Mouse (Mus musculus): ENCODE measurements around the gene Ift81.
A peak's percentile ranks its signal among the peaks of the same experiment; 100 is the strongest.

Ift81 gene

DNA sequence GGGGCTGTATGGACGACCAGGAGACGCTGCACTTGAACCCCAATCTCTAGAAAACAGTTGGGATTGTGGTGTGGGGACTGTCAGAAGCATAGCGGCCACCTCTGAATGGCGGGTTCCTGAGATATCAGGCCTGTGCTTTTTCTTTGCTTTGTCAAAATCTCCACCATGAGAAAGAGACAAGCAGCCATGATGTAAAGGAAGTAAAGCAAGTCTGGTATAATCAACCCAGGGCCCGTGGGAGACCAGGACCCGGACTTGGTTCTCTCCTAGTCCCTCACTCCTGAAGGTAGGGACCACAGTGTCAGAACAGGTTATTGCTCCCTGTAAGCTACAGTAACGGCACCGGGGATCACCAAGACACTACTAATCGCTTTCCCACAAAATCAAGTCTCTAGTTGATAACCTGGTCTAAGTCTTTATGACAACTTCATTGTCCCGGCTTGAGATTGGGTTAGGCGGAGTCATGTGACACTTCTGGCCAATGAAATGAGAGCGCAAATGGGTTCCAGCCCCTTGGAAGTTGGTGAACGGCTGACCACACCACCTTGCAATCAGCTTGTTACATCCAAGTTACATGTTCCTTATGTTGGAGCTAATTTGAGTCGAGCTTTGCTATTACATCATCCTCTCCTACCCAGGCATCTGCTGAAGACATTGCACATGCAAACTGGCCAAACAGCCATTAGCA is 11.4 kb upstream of the Ift81 start:
- DNase-seq (ENCODE audit: low read depth), result peak; percentile 47

DNA sequence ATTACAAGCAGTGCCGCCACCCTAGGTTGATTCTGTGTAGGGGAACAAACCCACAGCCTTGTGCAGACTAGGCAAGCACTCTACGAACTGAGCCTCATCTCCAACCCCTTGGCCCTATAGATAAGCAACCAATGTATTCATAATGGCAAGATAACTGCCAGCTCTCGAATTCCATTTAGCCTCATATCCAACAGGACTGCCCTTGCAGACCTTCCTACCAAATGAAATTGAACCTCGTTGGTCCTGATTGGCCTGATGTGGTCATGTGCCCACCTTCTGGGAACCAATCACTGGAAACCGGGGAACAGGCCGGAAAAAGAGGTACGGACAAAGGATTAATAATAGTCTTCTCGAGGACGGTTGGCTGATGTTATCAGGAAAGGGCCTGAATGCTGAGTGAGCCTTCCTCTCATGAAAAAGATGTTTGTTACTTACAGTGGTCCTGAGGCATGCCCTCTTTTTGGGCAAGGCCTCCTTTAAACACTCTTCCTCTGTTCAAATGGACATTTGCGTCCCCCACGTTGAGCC is 10.7 kb upstream of the Ift81 start:
- DNase-seq (ENCODE audit: low read depth), result no peak

DNA sequence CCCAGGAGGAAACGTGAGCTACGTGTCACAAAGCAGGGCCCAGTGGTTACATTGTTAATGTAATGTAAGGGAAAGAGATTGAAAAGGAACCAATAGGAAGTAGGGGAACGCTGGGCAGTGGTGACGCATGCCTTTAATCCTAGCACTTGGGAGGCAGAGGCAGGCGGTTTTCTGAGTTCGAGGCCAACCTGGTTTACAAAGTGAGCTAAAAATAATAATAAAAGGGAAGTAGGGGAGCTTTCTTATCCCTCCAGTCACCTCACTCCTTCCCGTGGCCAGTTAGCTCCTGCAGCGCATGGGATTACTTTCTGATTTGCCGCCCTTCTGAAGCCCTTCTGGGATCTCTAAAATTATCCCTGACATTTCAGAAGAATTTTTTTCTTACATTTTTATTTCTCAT is 9.5 kb upstream of the Ift81 start:
- DNase-seq (ENCODE audit: low read depth), result no peak

DNA sequence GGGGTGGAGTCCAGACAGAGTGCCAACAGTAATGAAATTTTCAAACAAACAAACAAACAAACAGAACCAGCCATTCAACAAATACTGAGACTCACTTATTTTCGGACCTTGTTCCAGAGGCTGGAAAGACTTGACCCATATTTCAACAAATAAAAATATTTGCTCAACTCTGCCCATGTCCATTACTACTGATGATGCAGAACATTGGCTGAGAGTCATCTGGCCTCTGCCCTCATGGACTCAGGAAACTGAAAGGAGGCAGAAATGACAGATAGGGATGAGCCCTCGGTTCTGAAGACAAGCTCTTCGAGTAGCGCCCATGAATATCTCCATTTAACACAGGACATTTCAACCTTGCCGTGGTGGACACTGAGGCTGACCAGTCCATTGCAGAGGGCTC is 8.2 kb upstream of the Ift81 start:
- DNase-seq (ENCODE audit: low read depth), result peak; percentile 67

DNA sequence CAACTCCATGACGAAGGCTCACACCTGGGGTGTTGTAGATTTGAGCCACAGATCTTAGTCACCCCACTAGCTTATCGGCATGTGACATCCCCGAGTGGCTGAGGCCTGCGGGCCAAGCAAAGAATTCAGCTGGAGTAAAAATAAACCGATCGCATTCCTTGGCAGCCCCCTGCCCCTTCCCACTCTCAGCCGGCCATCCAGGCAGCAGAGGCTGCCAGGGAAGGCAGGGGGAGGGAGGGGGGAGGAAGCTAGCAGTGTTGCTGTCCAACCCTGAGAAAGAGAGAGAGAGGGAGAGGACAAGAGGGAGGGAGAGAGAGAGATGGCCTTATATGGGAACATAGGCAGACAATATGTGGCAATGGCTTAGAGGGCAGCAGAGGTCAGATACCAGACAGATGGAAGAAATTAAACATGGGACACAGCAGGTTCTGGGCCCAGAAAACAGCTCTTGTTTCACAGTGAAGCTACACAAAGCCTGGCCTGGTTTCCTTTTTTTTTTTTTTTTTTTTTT is 7.1 kb upstream of the Ift81 start:
- peak; percentile 96 for DNase-seq (ENCODE audit: low read depth)

DNA sequence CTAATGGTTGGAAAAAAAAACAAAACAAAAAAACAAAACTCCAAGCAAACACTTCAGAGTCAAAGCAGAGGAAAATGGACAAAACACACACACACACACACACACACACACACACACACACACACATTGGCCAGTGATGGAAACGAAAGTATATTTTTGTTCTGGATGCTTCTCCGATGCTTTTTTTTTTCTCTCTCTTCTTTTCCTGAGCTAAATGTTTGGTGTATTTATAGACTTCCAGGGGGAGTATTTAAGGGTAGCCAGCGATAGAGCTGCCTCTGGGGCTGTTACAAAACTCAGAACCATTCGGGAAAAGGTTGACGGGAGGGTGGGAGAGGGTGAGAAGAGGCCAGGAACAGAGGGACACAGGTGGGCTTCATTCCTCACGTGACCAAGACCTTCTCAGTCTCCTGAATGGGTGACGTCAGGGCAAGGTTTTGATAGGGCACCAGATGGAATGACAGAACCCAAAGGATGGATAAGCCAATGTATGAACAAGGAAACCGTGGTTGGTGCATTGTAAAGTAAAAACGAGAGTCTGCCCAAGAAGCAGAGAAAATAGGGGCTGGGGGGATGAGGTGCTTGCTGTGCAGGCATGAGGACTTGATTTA is 5.5 kb upstream of the Ift81 start:
- peak; percentile 54 for DNase-seq (ENCODE audit: low read depth)

DNA sequence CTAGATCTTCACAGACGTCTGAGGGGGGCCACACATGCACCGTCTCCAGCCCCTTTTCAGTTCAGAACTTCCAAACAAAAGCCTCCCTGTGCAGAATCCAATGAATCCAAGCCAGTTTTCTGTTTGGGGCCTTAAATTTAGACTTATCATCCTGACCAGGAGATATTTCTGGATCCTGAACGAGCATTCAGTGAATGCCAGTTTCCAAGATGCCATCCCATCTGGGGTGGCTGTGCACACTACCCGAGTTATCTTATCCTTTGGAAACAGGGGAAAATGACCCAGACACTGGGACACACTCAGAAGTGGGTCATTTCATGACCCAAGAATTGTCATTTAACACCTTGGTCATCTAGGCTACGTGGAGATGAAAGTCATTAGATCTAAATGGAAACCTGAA is 3.4 kb upstream of the Ift81 start:
- DNase-seq (ENCODE audit: low read depth), result no peak

DNA sequence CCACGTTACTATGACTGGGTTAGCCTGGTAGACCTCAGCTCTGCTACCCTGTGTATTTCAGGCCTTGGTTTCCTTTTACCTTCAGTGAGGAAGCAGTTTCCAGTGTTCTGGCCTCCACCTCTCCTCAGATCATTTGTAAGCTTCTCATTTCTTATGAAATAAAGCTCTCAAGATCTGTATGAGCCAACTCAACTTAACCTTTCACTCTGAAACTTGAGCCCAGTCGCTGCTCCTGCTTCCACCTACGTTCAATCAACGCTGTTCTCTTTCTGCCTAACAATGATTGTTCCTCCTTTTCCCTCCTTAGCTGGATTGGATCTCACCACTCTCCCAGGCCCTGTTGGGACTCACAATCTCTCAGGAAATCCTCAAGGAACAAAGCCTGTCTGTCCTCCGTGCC is 2.7 kb downstream of the Ift81 start:
- peak; percentile 47 for DNase-seq (ENCODE audit: low read depth)

DNA sequence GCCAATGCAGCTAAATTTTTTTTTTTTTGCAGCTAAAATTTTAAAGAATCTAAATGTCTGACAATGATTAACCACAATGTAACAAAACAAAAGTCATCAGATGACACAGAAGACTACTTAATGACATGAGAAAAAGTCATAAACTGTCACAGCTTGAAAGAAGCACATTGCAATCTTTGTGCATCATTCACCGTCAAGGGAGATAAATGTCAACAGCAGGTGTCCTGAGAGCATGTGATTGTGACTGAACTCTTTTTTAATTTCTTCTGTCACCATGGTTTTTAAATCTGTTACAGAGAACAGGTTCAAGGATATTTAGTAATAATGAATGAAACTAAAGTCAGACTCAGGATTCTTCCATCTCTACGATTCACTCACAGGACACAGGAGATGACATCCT is 9.4 kb downstream of the Ift81 start:
- DNase-seq (ENCODE audit: low read depth), result no peak

DNA sequence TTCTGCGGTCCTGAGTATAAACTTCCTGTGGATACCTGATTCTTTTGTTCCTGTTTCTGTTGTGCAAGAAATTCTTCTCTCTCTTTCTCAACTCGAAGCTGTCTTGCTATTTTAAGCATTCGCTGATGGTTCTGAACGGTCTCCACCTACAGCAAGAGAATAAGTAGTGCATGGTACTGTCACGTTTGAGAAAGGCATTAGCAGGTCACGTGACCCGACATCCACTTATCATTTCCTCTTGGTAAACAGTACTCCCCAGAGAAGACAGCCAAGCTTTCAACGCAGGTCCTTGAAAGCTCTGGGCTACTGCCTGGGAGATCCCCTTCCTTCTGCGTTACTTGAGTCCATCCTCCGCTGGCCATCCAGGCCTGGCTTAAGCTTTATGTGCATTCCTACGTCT is 12.1 kb downstream of the Ift81 start:
- no peak for DNase-seq (ENCODE audit: low read depth)

DNA sequence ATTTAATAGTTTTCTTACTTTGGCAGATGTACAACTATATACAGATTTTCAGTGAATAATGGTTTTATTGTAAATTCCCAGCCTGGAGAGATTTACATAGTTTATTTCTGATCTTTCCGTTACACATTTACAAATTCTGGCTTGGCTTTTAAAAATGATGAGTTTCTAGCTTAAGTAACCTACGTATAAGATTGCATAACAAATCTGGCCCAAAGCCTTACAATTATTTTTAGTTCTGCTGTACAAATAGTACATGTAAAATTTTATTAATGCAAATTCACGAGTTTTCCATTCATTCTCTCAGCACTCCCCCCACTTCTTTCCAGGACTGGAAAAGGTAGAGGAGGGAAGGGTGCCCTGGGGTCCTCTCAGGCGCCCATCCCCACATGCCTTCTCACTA is 18.8 kb downstream of the Ift81 start:
- DNase-seq (ENCODE audit: low read depth), result peak; percentile 68

DNA sequence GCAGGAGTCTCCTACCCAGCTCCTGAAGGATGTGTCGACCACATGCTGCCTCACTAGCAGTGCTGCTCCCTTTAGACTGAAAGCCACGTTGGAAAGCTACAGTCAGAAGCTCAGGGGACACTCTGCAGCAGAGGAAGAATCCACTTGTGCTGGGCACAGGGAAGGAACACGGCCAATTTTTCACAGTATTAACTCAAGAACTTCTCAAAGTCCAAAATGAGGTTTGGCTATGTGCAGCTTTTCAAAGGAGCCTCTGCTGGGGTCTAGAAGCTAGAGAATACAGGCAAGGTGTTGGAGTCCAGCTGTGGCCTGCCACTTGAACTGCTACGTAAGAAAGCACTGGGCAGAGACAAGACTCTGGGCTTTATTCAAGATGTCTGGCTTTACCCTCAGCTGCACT is 24.4 kb downstream of the Ift81 start:
- no peak for DNase-seq (ENCODE audit: low read depth)

DNA sequence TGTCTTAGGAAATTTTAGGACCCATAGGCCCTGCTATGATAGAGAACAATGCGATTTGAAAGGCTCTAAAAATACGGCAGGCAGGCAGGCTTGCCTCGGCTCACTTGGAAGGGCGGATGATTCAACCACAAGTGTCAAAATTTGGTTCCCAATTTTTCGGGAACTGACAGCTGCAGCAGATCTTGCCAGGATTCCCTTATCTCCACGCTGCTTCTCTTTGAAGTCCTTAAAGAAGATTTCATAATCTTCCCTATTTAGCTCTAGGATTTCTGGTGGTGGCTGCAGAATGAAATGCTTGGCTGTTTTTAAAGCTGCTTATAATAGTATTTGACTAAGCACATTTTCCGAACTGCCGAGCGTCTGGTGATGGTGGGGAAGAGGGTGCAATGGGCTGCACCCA is 28.8 kb downstream of the Ift81 start:
- no peak for DNase-seq (ENCODE audit: low read depth)

DNA sequence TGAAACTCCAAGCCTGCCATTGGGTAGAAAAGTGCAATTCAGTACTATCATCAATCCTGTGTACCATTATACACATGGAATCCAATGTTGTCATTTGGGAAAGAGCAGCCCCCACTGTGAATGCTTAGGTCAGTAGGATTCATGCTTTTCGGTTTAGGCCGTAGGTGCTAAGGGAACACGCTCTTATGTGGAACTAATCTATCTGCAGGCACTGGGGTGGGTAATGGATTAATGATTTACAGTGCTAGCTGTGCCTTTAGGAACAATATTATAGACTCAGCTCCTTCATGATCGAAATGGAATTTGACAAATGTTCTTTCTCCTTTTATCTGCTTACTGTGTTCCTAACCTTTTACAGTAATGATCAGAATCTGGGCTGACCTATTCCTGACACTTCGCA is 30.2 kb downstream of the Ift81 start:
- no peak for DNase-seq (ENCODE audit: low read depth)

DNA sequence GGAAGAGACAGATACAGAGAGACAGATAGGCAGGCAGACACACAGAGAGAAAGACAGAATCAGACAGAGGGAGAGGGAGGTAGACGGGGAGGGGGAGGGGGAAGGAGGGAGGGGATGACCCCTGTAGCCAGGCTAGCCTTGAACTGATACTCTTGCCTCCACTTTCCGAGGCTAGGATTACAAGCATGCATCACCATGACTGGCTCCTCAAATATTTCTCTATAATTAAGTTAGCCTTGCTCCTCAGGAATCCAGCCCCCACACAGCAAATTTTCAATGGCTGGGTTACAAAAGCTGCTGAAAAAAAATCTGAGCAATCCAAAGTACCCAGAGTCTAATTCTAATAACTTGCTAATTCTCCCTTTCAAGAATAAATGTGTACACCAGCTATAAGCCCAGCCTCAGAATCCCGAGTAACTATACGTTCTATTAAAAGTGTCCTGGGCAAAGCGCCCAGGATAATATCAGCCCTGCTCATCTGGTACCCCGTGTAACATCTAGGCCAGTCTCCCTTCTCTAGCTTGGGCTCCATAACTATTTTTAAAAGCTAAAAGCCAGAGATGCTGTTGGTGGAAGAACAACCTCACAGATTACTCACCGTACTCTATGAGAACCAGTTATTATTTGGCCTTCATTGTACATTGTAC is 37.5 kb downstream of the Ift81 start:
- peak; percentile 71 for DNase-seq (ENCODE audit: low read depth)

DNA sequence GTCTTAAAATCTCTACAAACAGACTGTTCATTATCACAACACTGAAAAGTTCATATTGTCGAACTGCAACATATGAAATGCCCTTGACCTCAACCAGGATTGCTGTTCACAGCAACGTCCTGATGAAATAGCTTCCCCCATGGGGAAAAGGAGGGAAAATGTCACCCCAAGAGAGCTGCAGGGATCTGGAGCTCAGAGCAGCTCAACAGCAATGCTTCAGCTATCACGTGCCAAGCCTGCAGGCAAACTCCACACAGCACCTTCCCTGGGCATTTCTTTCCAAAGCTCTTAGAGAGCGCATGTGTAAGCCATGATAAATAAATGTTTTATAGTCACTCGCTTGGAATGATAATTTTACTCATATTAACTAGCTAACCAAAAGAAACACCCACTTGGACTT is 42.3 kb downstream of the Ift81 start:
- peak; percentile 59 for DNase-seq (ENCODE audit: low read depth)

DNA sequence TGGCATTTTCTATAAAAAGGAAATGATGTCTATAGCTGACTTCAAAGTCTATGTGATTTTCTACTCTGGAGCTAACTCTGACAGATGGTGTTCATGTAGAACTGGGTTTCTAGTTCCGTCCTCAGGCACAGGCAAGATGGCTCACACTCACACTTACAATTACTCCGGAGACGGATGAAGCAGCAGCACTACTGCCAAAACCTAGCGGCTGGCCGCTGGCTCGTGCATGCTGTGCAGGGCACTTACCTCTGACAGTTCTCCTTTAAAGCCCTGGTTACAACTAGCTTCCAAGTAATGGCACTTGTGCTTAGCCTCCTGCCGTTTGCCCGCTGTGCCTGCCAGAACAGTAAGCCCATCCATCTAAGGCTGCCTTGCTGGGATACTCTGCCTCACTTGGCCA is 47.7 kb downstream of the Ift81 start:
- no peak for DNase-seq (ENCODE audit: low read depth)

DNA sequence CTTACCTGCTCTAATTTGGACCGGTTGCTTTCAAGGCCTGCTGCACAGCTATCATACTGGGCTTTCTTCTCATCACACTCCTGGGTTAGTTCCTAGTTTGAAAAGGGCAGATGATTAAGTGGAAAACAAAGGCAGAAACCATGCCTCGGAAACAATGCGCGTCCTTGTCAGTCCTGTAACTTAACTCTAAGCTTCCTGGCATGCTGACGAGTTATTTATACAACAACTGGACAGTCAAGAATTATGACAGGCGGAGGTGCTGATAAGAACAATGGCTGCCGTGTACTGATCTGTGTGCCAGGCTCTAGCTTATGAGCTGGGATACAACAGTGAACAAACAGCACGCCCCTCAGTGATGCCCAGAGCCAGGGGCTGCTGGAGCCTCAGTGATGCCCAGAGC is 53.7 kb downstream of the Ift81 start:
- DNase-seq (ENCODE audit: low read depth), result no peak

DNA sequence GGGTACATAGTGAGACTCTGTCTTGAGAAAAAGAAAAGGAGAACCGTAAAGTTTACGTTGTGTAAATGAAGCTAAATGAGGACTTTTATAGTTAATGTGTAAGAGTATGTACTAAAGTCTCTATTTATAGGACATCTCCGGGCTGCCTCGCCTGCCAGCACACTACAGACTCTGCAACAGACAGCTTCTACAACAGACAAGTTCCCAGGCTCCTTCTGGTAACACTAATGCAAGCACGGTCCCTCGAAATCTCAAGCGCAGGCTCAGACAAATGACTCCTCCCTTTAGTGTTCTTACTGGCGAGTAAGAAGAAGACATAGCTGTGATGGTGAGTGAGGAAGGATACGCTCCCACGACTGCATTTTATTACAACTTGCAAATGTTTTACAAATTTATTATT is 56.2 kb downstream of the Ift81 start:
- DNase-seq (ENCODE audit: low read depth), result no peak

DNA sequence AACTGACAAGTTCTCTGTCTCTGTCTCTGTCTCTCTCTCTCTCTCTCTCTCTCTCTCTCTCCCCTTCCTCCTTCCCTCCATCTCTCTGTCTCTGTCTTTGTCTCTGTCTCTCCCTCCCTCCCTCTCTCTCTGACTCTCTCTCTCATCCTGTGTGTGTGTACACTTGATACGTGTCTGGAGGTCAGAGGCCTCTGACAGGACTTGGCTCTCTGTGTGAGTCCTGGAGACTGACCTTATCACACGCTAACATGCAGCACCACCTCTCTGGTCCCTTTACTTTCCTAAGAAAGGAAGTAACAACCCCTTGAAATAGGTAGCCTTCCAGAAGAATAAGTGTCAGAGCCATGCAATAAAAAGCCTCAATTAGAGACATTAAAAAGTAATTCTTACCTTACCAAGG is 59.2 kb downstream of the Ift81 start:
- no peak for DNase-seq (ENCODE audit: low read depth)

DNA sequence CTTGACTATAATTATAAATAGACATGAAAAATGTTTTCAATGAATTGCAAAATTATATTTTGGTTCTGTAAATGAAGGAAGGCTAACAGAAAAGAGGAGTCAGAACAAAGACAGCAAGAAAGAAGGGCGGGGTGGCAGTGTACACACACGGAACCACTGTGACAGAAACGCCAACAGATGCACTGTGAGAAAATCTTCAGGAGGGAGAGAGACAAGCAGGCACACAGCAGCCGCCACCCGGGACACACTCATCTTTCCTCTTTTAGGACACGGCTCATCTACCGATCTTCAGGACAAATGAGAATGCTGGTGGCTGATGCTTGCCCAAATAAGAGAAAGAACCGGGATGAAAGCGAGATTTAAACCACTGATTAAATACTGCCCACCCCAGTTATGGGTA is 61.7 kb downstream of the Ift81 start:
- no peak for DNase-seq (ENCODE audit: low read depth)

DNA sequence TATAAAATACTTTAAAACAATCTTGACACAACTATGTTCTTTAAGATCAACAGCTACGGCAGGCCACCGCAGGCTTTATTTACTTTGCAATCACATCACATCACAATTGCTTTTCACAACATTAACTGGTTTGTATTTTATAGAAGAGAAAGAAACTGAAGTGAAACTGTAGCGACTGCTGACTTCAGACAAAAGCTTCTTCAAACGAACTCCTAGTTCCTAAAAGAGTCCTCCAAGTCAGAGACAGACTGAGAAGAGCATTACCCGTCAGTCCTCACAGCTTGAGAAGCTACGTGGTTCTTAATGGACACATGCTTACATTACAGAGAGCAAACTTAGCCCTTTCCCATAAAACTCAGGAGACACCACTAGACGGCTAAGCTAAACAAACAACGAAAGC is 63.9 kb downstream of the Ift81 start:
- no peak for DNase-seq (ENCODE audit: low read depth)

DNA sequence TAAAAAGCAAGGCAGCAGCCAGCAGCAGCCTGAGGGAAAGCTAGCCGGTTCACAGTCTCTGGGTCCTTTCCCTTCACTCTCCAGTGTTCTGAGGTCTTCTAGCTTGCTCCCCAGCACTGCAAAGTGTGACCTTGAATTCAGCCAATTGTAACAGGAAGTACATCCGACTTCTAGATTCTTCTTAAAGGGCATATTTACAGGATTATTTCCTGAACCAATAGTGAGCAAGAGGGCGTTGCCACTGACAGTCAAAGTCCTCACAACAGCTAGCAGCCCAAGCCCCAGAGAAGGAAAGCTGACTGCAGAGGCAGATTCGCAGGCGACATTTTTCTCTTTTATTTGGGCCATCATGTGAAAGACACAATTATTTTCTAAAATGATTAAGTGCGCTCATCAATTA is 65.6 kb downstream of the Ift81 start:
- DNase-seq (ENCODE audit: low read depth), result no peak
